Mouse (Mus musculus) heart, postnatal 0 days (tissue): ENCODE data around the gene Cit. TPM values are rescaled to one million over a fixed set of nuclear protein-coding genes. Genes with fewer than 3 reads are reported as not detected.

Source experiments
- ATAC-seq: fragments of 200-750 bp; cut with Nextera tagmentation; 2 replicates; pipeline ENCODE4 v1.8.0; 2017; ENCODE audit warnings: low read depth, moderate number of reproducible peaks, moderate library complexity; ENCODE audit not compliant: insufficient read depth
- DNase-seq: peaks from one replicate; pipeline ENCODE4 v3.0.0-alpha.2; 2016; ENCODE audit warnings: low spot score
- H3K27ac ChIP-seq: fragments of 300-500 bp; sonication (generic); 2 replicates; pipeline ENCODE4 v1.5.1; 2014; ENCODE audit warnings: low read depth, mild to moderate bottlenecking
- H3K27me3 ChIP-seq: fragments of 300-500 bp; sonication (generic); 2 replicates; pipeline ENCODE4 v1.6.1; 2014; ENCODE audit warnings: low read length, mixed read lengths; ENCODE audit not compliant: control insufficient read depth, insufficient read depth
- H3K36me3 ChIP-seq: fragments of 300-500 bp; sonication (generic); replicated peaks from 2 replicates; pipeline ENCODE4 v1.6.1; 2014; ENCODE audit warnings: low read length, mixed read lengths; ENCODE audit not compliant: control insufficient read depth, insufficient read depth
- H3K4me1 ChIP-seq: fragments of 300-500 bp; sonication (generic); 2 replicates; pipeline ENCODE4 v1.6.1; 2014; ENCODE audit warnings: antibody characterized with exemption; ENCODE audit not compliant: control insufficient read depth, insufficient read depth
- H3K4me2 ChIP-seq: fragments of 300-500 bp; sonication (generic); 2 replicates; pipeline ENCODE4 v1.6.1; 2014; ENCODE audit warnings: low read depth, mild to moderate bottlenecking, low read length, moderate library complexity
- H3K4me3 ChIP-seq: fragments of 300-500 bp; sonication (generic); 2 replicates; pipeline ENCODE4 v1.5.1; 2014; ENCODE audit warnings: low read depth, low read length
- H3K9ac ChIP-seq: fragments of 300-500 bp; sonication (generic); replicated peaks from 2 replicates; pipeline ENCODE4 v1.6.1; 2014; ENCODE audit warnings: low read depth, low read length, mixed read lengths
- H3K9me3 ChIP-seq: fragments of 300-500 bp; sonication (generic); replicated peaks from 2 replicates; pipeline ENCODE4 v1.6.1; 2016; ENCODE audit warnings: low read length; ENCODE audit not compliant: control insufficient read depth
- CTCF ChIP-seq: IDR thresholded peaks from 2 replicates; pipeline ENCODE4 v1.5.1; 2016; ENCODE audit warnings: antibody characterized with exemption, control low read depth, low read depth
- EP300 ChIP-seq: IDR thresholded peaks from 2 replicates; pipeline ENCODE4 v1.6.1; 2016; ENCODE audit warnings: antibody characterized with exemption, low read depth
- WGBS: fragments of 180-500 bp; shearing (Covaris S2); extraction: QIAGEN DNeasy Blood & Tissue Kit; methylation state at CpG from one replicate; pipeline ENCODE4 v1.1.7; 2014; 5-methylcytosine and 5-hydroxymethylcytosine counted together
- polyA plus RNA-seq: library from polyadenylated mRNA; unstranded; fragments of >200 nt; fragmentation: Nextera tagmentation; extraction: Ambion mirVana; gene quantifications from 2 replicates; pipeline ENCODE4 v1.2.1, GENCODE M21; 2015
- total RNA-seq: library from RNA; depleted of rRNA; stranded (reverse); fragments of >200 nt; gene quantifications from 2 replicates; pipeline ENCODE4 v1.2.3, GENCODE M21; 2014; ENCODE audit warnings: low replicate concordance

The Cit gene
- total and polyA plus RNA-seq, 2 experiments from 2014 or later = 4.1 to 11.5 TPM

DNA sequence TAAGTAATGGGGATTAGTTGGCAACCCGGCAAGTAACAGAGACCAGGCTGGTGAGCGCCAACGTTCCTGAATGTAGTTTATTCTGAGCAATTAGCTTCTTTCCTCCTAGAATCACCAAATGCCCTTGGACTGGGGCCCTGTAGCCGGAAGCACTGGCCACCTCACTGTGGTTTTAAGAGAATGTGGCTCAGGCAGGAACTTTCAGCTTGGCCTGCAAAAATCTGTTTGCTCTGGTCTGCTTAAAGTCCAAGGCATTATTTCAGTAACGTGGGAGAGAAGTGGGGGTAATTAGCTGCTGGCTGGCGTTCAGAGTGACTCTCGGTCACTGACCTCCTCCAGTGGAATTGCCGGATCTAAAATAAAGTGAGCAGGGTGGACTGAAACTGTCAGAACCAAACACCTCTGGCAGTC lies 178.2 kb downstream of the Cit start:
- 26% methylated on average over 8 of the region's 8 CpGs for WGBS
- ATAC-seq (no peak), DNase-seq (no peak)
- H3K4me1 ChIP-seq = peaks cover 12% of the 10 kb centered on the region
- H3K4me3 ChIP-seq = peak overlapping the region; percentile 73
- TF ChIP-seq CTCF (no peak), EP300 (no peak)
- peak overlapping the region; percentile 84 for H3K4me2 ChIP-seq
- H3K27ac ChIP-seq = peak overlapping the region; percentile 85
- peaks cover 28% of the 10 kb centered on the region for H3K36me3 ChIP-seq
- peak overlapping the region; percentile 76 for H3K9ac ChIP-seq
- H3K27me3 ChIP-seq = no peaks in the 10 kb centered on the region
- H3K9me3 ChIP-seq = no peaks in the 10 kb centered on the region

DNA sequence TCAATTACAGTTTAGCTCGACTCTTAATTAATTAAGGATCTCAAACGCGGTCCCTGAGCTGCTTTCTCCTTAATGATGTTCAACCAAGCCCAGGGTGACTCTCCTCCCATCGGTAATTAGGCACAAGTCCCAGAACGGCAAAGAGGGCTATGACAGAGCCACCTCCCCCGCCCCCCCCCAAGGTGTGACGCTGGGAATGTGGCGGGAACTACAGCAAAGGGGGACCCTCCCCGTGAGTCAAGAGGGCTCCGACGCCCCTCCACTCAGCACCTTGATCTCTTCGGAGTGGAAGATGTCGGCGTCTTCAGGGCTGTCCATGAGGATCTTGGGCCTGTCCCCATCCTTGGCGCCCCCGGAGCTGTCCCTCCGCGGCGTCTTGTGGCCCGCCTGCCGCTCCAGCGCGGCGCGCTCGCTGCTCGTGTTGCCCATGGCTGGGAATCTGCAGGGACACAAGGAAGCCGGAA lies 178.8 kb downstream of the Cit start:
- Histone ChIP-seq H3K4me2 (peak overlapping the region; percentile 84), H3K9me3 (no peaks in the 10 kb centered on the region), H3K27ac (peak overlapping the region; percentile 85), H3K4me1 (peaks cover 12% of the 10 kb centered on the region), H3K36me3 (peaks cover 23% of the 10 kb centered on the region), H3K9ac (peak overlapping the region; percentile 76), H3K4me3 (peak overlapping the region; percentile 73), H3K27me3 (no peaks in the 10 kb centered on the region)
- no peak for TF ChIP-seq EP300
- TF ChIP-seq CTCF = no peak
- DNase-seq (peak; percentile 43), ATAC-seq (peak; percentile 22)
- WGBS = under 1% methylated on average over 27 of the region's 28 CpGs

DNA sequence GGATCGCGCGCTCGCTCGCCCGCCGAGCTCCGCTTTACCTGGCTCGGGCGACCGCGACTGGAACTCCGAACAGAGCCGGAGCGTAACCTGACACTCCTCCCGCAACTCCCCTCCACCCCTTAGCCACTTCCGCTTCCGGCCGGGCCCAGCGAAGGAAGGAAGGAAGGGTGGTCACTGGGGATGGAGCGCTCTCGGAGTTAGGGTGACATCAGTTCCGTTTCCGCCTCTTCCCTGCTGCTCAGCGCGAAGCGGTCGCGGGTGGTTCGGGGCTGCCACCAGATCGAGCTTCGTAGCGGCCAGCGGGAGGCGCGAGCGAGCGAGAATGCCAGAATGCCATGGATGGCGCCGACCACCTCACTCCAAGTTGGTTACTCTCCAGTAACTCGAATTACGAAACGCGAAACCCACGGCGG lies 179.3 kb downstream of the Cit start, which contains the start of gene Prkab1:
TSS of gene Prkab1 (minus strand) at position 182 of the 413 bp plus-strand sequence.
- DNase-seq (peak; percentile 98), ATAC-seq (peak; percentile 95)
- Histone ChIP-seq H3K9me3 (no peaks in the 10 kb centered on the region), H3K27me3 (no peaks in the 10 kb centered on the region), H3K27ac (peak within 1 kb of the TSS; percentile 85), H3K4me1 (peaks cover 8% of the 10 kb centered on the region), H3K9ac (peak within 1 kb of the TSS; percentile 76), H3K36me3 (peaks cover 23% of the 10 kb centered on the region), H3K4me3 (peak within 1 kb of the TSS; percentile 73), H3K4me2 (peak within 1 kb of the TSS; percentile 84)
- peak; percentile 48 for TF ChIP-seq CTCF
- TF ChIP-seq EP300 = no peak
- WGBS = under 1% methylated on average over 35 of the region's 46 CpGs

DNA sequence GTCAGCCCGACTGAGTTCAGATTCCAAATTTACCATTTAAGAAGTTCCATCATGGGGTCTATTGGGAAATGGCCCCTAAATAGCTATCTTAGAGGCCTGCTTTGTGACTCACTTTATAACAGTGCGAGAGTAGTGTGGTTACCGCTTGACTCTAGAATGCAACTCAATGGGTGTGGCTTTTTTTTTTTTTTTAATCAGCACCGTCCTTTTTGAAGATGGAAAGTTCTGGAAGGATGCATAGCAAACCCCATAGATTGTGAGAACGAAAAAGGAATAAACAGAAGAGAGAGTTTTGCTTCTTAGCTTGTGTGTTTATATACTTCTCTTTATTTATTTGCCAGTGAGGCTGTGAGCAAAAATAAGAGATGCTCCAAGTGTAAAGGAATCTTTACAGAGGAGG lies 181.0 kb downstream of the Cit start:
- H3K4me3 ChIP-seq = no peak overlapping the region
- no peaks in the 10 kb centered on the region; the same call in 1 of the 2 replicates for H3K4me1 ChIP-seq
- ATAC-seq (no peak), DNase-seq (no peak)
- H3K27ac ChIP-seq = no peak overlapping the region
- H3K4me2 ChIP-seq = no peak overlapping the region
- peaks cover 9% of the 10 kb centered on the region for H3K36me3 ChIP-seq
- H3K27me3 ChIP-seq = peaks cover 11% of the 10 kb centered on the region; the same call in 1 of the 2 replicates
- no peak overlapping the region for H3K9ac ChIP-seq
- no peaks in the 10 kb centered on the region for H3K9me3 ChIP-seq
- WGBS = 80% methylated on average over 5 of the region's 5 CpGs
- TF ChIP-seq CTCF (no peak), EP300 (no peak)

DNA sequence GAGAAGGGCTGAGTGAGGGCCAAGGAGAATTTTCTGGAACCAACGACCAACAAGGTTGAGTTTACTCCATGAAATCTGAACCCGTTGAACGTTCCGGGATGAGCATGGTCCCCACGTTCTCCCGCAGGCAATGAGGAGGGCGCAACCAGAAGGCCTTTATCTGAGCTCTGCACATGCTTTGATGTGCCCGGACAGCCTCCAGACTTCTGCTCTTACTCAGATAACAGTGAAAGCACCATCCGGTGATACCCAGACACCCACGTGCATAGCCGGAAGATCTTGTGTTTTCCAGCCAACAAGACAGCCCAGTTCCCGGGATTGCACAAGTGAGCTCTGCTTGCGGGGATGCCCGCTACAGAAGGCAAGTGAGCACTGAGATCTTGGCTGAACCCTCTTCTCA lies 181.5 kb downstream of the Cit start:
- Histone ChIP-seq H3K27ac (no peak overlapping the region), H3K4me1 (no peaks in the 10 kb centered on the region; the same call in 1 of the 2 replicates), H3K36me3 (peaks cover 4% of the 10 kb centered on the region; the same call in 1 of the 2 replicates), H3K27me3 (peaks cover 11% of the 10 kb centered on the region; the same call in 1 of the 2 replicates), H3K4me3 (no peak overlapping the region), H3K9me3 (no peaks in the 10 kb centered on the region), H3K4me2 (no peak overlapping the region), H3K9ac (no peak overlapping the region)
- WGBS = 45% methylated on average over 14 of the region's 14 CpGs
- DNase-seq = peak; percentile 24
- TF ChIP-seq EP300 = no peak
- no peak for TF ChIP-seq CTCF
- no peak for ATAC-seq

DNA sequence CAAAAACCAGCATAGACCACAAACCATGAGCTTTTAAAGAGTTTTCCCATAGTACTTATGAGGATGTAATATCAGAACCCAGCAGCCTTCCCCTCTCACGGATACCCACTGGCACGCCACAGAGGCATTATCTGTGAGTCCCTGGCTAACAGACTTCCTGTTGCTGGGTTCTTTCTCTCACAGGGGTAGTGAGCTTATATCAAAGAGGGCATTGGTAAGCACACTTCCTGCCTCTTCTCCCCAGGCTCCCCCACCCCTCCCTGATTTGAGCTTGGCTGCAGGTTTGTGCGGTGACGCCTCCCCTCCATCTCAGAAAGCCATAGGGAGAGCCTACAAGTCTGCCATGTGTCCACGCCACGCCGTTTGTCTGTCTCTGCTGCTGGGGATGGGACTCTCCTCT lies 184.0 kb downstream of the Cit start:
- no peak for ATAC-seq
- Histone ChIP-seq H3K4me3 (no peak overlapping the region; the same call in 1 of the 2 replicates), H3K36me3 (no peaks in the 10 kb centered on the region), H3K9ac (no peak overlapping the region), H3K9me3 (no peaks in the 10 kb centered on the region), H3K27ac (no peak overlapping the region), H3K4me2 (no peak overlapping the region; the same call in 1 of the 2 replicates), H3K4me1 (no peaks in the 10 kb centered on the region), H3K27me3 (peaks cover 11% of the 10 kb centered on the region; the same call in 1 of the 2 replicates)
- WGBS = 45% methylated on average over 7 of the region's 7 CpGs
- TF ChIP-seq EP300 = no peak
- TF ChIP-seq CTCF = no peak
- no peak for DNase-seq
